Mouse (Mus musculus): ENCODE measurements at regions not wholly inside any gene's neighbourhood (a gene's known extent, or its start where the extent isn't known, plus 50 kb on each side); places are given as distances from the start of the nearest gene placed in this dataset.
"Not testable (repeated sequence)": the region's sequence is repeated elsewhere in the genome, so short reads cannot be mapped to it uniquely, and the experiment has no call there.

DNA sequence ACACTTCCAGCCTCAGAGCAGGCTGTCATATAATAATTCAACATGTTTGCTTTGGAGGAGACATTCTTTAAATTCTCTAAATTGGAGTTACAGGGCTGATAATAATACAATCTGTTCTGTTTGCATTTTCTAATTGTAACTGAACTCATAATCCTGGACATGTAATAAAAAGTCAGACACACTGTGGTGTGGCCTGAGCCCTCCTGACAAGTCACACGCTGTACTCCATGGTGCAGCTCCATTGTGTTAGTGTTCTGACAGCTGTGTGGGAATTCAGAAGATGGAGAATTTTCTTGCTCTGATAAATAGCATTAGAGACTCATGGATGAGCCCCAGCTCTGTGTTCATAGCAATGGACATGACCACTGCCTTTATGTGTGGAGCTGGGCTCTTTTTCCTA is 58.2 kb downstream of the Gm8765 start:
- not testable (repeated sequence) for TF ChIP-seq CTCF (IDR thresholded peaks at IDR 0.05; ENCODE audit: borderline replicate concordance, insufficient read depth, low read depth, low read length); POLR2A (IDR thresholded peaks at IDR 0.05; ENCODE audit: borderline replicate concordance, insufficient read depth, low read length)

Measured in cerebellum, adult 2 months (tissue).